Mouse (Mus musculus): ENCODE results near the gene Tmem237. TPM values are rescaled to one million over a fixed set of nuclear protein-coding genes. Genes with fewer than 3 reads are reported as not detected.

Gene Tmem237
- polyA plus RNA-seq, 1 experiment from 2014 or later: 24.9 TPM

GRCm38 (mm10) chr1:59051306-59051705 lies 68.9 kb downstream of the Tmem237 start:
- no peaks in the 10 kb centered on the region for H3K9me3 ChIP-seq (ENCODE audit: control insufficient read depth, low read length)
- H3K27me3 ChIP-seq (ENCODE audit: control insufficient read depth, insufficient read depth, low read length): no peaks in the 10 kb centered on the region
- DNase-seq (ENCODE audit: low spot score) (no peak), ATAC-seq (ENCODE audit: low FRiP score) (no peak)
- H3K27ac ChIP-seq: no peak overlapping the region
- no peaks in the 10 kb centered on the region for H3K4me1 ChIP-seq (replicated peaks; ENCODE audit: control insufficient read depth, insufficient read depth, low read length)
- WGBS: 86% methylated on average over 2 of the region's 2 CpGs
- H3K9ac ChIP-seq: no peak overlapping the region
- H3K4me3 ChIP-seq (replicated peaks; ENCODE audit: low read length): no peak overlapping the region
- no peak overlapping the region for H3K4me2 ChIP-seq (replicated peaks)
- no peaks in the 10 kb centered on the region for H3K36me3 ChIP-seq (replicated peaks; ENCODE audit: control insufficient read depth, insufficient read depth)

Other genes with a start within 250 kb of the Tmem237 start
- 18.0 and 20.5 TPM in 2 replicates for gene Trak2, start 147.0 kb downstream of the Tmem237 start, polyA plus RNA-seq (2014; fragmentation: Nextera tagmentation; extraction: Ambion mirVana)
- gene Stradb, start 146.9 kb downstream of the Tmem237 start, polyA plus RNA-seq (2014; fragmentation: Nextera tagmentation; extraction: Ambion mirVana): 103 and 111 TPM in 2 replicates
- 4.5 TPM in 1 of 2 replicates, not detected in the other for gene C2cd6, start 25.5 kb downstream of the Tmem237 start, polyA plus RNA-seq (2014; fragmentation: Nextera tagmentation; extraction: Ambion mirVana)
- 1.1 and 1.4 TPM in 2 replicates for gene Mpp4, start 43.0 kb upstream of the Tmem237 start, polyA plus RNA-seq (2014; fragmentation: Nextera tagmentation; extraction: Ambion mirVana)
- gene Als2, start 116.8 kb upstream of the Tmem237 start, polyA plus RNA-seq (2014; fragmentation: Nextera tagmentation; extraction: Ambion mirVana): 21.7 and 22.6 TPM in 2 replicates
- 0.82 and 0.88 TPM in 2 replicates for gene Cdk15, start 136.5 kb upstream of the Tmem237 start, polyA plus RNA-seq (2014; fragmentation: Nextera tagmentation; extraction: Ambion mirVana)

All from hindbrain, embryonic 14.5 days (tissue).